Mouse (Mus musculus) spleen, postnatal 36 days (tissue): Measurements from ENCODE around the gene Msh3.
"Not testable (repeated sequence)": the region's sequence is repeated elsewhere in the genome, so short reads cannot be mapped to it uniquely, and the experiment has no call there.

Experiments used
- DNase-seq, 2 experiments: peaks; one replicate each; pipeline ENCODE4 v3.0.0; 2022; ENCODE audit warnings: low spot score in 2 of 2, mixed read lengths in 1 of 2

Msh3 gene

DNA sequence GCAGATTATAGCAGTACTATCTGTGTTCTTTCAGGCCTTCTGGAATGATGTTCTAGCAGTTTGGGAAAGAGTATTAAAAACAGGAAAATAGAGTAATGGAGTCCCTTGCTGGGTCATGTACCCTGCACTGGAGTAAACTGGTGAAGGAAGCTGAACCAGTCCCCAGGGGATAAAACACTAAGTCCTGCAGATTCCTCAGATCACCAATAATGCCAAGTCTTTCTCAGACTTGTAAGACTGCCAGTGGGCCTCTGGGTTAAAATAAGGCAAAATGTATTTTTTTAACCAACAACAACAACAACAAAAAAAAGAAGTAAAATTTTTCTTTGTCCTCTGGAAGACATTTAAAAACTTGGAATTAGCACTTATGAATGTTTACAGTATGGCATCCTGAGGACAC, 102.5 kb downstream of the Msh3 start:
- DNase-seq = no peak

DNA sequence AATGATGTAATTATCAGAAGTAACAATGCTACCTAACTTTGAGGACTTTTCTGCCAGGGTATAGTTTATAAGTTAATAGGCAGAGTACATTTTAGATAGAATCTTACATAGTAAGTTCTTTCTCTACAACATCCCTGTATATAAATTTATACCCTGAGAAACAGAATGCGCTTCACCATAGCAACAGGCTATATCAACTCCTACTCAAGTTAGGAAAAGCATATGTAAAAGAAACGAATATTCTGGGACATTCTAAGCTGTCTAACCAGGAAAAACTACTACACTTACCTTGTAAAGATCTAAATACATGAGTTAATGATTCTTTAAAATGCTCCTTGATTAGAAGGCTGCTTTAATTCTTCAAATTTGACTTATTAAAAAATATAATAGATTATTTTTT, 107.2 kb downstream of the Msh3 start:
- DNase-seq = no peak

DNA sequence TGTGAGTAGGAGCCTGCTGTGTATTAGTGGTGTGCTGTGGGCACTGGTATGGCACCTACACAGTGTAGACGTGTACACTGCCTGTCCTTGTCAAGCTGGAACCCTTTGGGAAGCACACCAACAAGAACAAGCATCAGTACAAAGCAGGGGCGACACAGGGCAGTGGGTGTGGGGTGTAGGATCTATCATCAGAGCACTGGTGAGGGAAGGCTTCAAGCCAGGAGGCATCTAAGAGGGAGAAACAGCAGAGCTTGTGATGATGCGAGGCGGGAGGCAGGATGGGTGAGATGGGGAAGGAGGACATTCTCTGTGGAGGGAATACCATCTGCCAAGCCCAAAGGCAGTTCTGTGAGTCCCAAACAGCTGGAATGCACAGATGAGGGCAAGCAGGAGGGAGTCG, 107.8 kb downstream of the Msh3 start:
- no peak for DNase-seq

DNA sequence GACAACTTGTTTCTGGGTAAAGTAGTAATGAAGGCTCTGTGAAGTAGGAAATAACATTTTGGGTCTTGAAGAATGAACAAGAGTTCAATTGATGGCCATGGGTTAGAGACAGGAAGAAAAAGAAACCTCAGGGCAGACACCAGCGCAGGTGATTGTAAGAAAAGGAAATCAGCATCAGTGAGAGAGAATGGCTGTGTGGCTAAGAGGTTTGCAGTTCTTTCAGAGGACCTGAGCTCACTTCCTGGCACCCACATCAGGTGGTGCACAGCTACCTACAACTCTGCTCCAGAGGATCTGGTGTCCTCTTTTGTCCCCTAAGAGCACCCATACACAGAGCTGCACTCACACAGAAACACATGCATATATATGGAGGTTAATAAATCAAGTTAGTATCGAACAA, 110.1 kb downstream of the Msh3 start:
- no peak for DNase-seq

DNA sequence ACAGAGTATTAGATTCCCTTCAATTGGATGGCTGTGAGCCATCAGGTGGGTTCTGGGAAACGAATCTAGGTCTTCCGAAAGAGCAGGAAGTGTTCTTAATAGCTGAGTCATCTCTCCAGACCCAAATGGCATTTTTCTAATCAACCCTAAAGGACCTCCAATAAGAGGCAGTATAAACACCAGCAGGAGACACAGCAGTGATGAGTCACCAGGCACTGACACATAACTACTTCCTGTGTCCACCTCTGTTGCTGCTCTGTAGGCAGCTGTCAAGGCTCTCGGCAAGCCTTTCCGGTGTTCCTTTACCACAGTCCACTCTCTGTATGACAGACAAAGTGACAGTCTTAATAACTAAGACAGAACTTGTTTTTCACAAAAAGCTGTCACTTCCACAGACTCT, 113.4 kb downstream of the Msh3 start:
- DNase-seq = no peak

DNA sequence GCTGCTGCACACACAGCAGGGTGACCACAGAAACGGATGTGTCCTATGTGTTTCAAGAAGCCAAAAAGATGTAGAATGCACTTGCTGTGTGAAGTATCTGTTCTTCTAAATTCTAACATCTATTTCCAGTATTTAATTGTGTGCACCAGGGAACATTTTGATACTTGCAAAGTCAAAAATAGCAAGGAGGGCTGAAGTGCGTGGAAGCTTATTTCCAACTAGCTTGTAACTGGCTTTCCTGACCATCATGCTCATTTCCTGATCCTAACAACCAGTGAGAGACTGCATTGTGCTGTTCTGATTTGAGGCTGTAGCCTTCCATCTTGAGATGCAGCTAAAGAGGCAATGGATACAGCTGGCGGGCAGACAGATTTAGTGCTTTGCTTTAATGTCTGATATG, 116.9 kb downstream of the Msh3 start:
- no peak for DNase-seq

DNA sequence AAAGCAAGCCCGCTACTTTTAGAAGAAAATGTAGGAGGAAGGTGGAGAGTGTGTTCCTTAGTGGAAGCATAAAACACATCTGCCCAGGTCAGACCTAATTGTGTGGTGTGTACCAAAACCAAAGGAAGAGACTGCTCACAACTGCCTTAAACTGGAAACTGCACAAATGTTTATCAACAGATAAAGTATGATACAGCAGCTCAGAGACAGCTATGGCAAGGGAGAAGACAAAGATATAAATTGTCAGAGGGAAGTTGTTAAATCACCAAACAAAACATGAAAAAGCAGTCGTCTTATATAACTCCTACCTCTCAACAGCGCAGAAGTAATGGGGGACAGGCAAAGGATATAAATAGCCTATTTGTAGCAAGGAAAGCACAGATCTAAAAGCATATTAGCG, 117.8 kb downstream of the Msh3 start:
- DNase-seq = no peak

DNA sequence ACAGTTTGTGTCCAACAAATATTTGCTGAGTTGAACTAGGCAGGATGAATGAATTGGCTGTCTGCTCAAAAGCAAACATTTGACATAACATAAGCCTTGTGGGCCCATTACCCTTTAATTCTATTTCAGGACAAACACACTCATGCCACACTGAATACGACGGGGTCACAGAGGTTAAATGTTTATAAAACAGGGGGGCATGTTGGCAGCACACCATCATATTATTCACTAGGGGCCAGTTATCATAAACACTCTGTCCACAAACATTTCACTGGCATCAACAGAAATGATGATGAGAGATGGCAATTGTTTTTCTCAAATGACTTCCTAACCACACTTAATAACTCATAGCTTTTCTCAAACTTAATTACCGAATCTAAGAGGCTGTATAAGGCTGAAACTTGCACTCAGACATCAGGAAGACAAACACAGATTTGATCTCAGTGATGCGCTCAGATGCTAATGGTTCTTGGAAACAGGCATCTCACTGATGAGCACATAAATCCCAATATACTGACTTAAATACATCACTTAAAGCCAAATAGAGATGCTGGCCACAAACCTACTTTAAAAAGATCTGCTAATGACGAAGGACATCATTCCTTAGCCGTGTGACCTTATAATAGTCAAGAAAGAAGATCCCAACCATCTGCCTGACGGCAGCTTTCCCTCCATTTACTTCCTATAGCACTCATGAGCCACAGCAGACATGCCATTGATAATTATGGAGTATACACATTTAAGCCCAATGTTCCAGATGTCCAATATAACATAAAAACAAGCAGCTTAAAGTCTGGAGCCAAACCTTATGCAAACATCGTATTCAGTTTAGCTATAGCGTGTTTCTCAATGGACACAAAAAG, 122.5 kb downstream of the Msh3 start:
- DNase-seq = no peak

DNA sequence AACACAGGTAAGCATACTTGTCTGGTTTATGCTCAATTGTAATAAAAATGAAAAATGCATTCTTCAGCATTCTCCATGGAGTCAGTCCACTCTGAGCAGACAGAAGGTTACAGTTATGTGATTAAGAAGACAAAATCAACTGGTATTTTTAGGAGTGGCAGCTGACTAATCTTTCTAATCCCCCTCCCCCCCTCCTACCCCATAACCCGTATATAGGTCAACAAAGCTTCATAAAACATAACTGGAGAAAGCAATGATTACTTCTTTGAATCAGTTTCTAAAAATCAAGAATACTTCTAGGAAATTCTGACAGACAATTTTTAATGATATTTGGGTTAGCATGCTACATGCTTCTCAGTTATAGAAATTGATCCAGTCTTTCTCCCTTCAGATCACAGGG, 126.8 kb downstream of the Msh3 start:
- no peak for DNase-seq

DNA sequence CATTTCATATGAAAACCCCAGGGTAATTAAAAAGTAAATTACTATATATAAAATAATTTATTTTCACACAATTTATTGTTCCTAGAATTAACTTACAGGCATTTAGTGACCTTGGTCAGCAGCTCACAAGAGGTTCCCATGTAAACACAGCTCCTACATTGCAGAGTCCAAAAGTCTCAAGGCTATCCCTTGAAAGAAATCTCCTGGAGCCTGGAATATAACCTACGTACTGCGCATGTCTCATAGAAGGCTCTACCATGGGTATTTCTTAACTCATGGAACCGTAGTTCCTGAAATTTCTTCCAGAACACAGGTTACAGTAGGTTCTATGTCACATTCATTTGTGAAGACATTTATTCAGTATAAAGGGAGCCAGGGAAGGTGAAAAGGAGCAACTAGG, 131.2 kb downstream of the Msh3 start:
- no peak for DNase-seq

DNA sequence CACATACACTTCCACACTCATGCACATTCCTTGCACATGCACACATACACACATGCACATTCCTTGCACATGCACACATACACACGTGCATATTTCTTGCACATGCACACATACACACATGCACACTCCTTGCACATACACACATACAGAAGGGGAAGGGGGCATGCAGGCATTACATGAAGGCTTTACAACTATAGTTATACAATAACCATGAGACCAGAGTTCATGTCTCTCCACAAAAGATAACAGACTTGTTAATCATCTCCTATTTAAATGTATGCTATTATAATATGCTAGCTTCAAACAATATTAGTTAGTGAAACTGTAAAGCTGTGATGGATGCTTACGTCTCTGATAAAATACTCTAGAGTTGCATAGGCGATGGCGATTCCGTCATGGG, 132.0 kb downstream of the Msh3 start:
- DNase-seq = no peak

DNA sequence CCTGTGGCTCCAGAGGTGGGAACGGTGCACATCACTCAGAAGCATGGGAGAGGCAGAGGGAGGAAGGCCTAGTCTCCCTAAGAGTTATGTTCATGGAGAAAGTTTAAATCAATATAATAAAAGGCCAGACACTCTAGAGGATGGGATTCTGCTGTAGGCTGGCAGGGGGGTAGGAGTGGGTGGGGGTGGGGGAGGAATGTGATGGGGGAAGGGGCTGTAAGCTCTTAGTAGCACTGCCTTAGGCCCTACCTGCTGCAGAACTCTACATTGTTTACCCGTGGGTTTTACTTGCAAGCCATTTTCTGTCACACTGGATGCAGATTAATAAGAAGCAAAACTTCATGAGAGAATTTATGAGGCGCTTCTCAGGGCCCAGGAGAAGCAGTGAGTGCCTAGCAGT, 135.0 kb downstream of the Msh3 start:
- DNase-seq = no peak

DNA sequence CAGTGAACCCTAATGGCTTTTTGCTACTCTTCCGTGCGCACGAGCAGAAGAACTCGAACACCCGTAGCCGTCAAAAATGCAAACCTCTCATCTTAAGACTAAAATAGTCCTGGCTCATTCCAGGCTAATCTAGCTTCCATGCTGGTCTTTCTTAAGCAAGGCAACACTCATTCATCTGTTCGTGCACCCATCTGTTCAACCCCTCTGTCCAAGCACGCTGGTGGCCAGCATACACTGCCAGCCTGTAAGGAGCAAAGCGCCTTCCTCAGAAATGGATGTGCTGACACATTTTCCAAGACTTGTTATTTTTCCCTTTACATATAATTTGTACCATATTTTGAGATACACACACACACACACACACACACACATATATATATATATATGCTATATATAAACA, 137.6 kb downstream of the Msh3 start:
- no peak for DNase-seq

DNA sequence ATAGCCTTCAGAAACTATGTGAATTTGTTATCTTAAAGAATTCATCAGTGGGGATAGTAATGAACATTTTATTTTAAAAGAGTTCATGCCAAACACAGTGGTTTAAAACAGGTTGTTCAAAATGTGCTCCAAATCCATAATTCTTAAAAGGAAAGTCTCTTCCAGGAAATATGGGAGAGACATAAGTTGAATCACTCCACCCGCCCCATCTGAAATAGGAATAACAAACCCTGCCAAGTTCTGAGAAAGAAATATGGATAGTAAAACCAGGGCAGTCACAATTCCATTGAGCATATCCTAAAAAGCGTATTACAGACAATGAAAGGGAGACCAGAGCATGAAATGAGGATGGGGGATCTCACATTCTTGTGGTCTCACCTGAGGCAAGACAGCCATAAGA, 157.9 kb downstream of the Msh3 start:
- DNase-seq = no peak

DNA sequence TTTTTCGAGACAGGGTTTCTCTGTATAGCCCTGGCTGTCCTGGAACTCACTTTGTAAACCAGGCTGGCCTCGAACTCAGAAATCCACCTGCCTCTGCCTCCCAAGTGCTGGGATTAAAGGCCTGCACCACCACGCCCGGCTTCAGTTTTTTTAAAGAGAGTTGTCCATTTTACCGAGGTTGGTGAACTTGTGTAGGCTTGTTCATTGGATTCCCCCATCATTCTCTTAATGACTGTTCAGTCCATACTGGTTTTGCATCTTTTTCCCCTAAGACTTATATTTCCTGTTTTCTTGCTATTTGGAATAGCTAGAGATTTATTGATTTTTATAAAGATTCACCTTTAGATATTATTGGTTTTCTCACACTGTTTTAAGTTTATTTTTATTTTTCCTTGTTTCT, 161.0 kb downstream of the Msh3 start:
- DNase-seq = not testable (repeated sequence)

DNA sequence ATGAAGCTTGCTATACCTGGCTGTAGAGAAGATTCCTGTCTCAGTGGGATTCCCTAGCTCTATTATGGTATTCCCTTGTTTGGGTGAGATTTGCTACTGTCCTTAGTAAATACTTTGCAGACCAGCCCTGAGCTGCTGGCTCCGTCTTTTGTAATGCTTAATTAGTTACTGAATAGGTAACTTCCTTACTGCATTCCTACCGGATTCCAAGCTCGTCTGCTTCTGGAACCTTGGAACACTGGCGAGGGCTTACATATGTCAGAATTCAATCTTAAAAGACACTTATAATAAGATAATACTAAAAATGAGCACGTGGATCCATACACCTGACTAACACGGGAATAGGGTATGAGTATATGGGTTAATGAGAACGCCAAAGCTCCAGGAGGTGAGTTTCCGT, 182.1 kb downstream of the Msh3 start:
- DNase-seq = not testable (repeated sequence)
